Mouse (Mus musculus) brain, embryonic 18.5 days (tissue): Measurements from ENCODE around the gene Erbb2.
"Not testable (repeated sequence)": the region's sequence is repeated elsewhere in the genome, so short reads cannot be mapped to it uniquely, and the experiment has no call there.

ENCODE experiments used
- DNase-seq: peaks from one replicate; pipeline ENCODE4 v3.0.0-alpha.2; 2012; ENCODE audit warnings: low read depth, low spot score

Erbb2 gene

GRCm38 (mm10) chr11:98412273-98412796 is at the start of gene Erbb2:
Gene Erbb2, plus strand, starts transcription at chr11:98412470.
- DNase-seq: no peak

DNA sequence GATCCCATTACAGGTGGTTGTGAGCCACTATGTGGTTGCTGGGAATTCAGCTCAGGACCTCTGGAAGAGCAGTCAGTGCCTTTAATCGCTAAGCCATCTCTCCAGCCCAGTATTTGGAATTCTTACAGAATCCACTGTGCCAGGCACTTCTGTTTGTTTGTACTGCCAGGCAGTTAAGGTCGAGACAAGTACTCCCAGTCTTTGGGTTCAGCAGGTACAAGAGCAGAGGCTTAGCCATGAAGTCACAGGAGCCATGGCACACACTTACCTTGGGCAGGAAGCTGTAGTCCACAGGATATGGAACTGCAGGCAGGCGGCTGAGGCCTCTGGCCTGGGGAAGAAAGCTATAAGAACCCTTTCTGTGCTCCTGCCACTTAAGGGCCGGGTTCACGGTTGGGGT is 48.5 kb upstream of the Erbb2 start:
- DNase-seq: no peak

DNA sequence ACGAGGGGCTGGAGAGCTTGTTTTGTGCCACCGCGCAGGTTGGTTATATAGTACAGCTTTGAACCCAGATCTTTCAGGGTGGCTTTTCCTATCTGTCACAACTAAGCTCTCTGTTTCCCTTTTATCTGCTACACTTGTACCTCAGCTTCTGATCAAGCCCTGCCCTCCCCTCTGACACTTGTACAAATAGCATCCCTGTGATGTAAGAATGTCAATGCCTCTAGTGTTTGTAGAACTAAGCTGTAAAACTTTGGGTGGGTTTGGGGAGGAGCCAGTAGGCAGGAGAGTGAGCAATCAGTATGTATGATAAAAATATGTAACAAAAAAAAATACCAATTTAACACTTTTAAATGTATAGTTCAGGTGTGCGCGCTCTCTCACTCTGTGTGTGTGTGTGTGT is 47.9 kb upstream of the Erbb2 start:
- DNase-seq: no peak

DNA sequence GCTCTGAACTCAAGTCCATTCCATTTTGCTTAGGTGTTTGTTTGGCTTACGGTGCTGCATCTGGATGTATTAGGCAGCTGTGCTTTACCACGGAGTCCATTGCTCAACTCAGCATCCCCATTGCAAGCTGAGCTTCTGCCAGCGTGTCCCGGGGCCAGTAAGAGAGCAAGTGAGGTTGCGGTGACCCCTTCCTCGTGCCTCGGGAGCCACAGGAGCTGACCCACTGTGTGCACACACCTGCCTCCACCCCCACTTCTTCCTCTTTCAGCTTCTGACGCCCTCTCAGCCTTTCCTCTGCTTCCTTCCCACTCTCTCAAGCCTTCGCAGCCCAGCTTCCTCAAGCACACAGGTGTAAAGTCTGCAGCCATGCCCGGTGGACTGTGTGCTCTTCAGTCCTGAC is 46.0 kb upstream of the Erbb2 start:
- DNase-seq: no peak

GRCm38 (mm10) chr11:98367171-98367862 is 45.0 kb upstream of the Erbb2 start:
- DNase-seq: no peak

GRCm38 (mm10) chr11:98367863-98368186 is 44.4 kb upstream of the Erbb2 start:
- DNase-seq: no peak

DNA sequence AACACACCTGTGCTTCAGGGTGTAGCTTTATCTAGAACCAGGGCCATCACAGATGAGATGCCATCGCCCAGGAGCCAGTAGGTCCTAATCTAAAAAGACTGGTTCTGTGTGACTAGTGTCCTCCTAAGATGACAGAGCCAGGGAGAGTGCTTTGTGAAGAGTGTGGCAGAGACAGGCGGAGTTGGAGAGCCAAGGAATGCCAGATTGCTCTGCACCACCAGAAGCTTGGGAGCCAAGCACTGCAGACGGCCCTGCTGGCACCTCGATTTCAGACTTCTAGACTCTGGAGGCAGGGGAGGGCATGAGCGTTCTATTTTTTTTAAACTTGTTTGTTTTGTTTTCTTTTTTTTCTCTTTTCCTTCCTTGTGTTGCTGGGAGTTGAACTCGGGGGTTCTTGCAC is 42.9 kb upstream of the Erbb2 start:
- no peak for DNase-seq

DNA sequence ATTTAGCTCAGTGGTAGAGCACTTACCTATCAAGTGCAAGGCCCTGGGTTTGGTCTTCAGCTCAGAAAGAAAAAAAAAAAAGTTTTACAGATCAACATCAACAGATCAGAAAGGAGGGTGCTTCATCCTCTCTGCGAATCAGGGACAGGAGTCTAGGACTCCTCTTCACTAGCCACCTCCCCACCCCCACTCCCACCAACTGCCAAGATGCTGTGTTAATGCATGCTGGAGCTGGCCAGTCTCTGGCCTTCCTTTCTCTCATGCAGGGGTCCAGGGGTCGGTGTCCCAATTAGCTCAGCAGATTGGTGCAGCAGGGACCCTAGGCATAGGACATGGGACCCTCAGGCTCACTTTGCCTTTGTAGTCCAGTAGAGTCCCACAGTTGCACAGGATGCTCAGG is 41.7 kb upstream of the Erbb2 start:
- no peak for DNase-seq

- DNase-seq: no peak
Measured at GRCm38 (mm10) chr11:98371556-98372240, 40.6 kb upstream of the Erbb2 start.

DNA sequence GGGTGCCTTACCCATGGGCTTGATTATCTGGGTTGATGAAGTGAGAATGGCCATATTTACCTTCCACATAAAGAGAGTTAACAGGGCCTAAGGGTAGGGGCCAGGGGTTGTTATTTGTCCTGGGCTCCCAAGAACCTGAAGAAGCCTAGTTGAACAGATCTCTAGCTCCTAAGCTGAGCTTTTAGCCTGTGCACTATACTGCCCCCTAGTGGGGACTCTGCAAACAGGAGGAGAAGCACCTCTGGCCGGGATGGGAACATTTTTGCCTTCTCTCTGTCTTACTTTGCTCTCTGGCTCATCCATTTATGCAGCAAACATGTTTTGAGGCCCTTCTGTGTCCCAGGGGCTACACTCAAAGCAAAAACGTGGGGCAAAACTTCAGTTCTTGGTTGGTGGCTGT is 39.9 kb upstream of the Erbb2 start:
- DNase-seq: no peak

- DNase-seq: no peak
Measured at GRCm38 (mm10) chr11:98373244-98373643, 39.0 kb upstream of the Erbb2 start.

DNA sequence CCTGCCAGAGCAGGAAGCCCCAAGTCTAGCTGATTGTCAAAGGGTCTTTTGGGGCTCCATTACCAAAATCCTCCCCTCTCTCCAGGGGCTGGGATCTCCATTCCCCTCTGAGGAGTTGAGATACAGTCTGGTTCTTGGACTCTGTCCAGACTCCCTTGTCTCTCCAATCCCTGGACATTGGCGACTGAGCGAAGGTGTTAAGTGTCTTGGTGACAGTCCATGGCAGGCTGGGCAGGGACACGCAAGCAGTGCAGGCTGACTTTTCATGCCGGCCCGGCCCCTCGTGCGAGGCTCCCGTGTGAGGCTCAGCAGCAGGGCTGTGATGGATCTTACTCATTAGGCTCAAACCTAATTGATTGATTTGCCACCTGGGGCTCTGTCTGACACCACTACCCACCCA is 38.0 kb upstream of the Erbb2 start:
- no peak for DNase-seq

GRCm38 (mm10) chr11:98376756-98377155 is 35.5 kb upstream of the Erbb2 start:
- no peak for DNase-seq

- DNase-seq: no peak
Measured at GRCm38 (mm10) chr11:98377787-98378186, 34.5 kb upstream of the Erbb2 start.

DNA sequence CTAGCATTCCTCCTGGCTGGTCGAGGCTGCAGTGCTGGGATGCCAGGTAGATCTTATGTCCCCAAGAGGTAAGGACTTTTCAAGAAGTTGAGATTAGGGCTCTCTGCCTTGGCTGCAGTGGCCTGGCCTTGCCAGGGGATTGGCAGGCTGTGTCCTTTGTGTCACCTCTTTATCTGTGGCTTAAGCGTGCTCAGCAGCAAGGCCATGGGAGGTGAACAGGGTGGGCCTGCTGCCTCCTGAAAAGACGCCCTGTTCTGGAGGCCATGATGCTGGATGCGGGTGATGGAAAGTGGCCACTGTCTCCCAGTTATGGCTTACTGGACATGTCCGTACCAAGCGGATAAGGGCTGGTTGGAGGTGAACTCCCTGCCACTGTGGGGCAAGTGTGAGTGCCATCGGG is 32.9 kb upstream of the Erbb2 start:
- no peak for DNase-seq

DNA sequence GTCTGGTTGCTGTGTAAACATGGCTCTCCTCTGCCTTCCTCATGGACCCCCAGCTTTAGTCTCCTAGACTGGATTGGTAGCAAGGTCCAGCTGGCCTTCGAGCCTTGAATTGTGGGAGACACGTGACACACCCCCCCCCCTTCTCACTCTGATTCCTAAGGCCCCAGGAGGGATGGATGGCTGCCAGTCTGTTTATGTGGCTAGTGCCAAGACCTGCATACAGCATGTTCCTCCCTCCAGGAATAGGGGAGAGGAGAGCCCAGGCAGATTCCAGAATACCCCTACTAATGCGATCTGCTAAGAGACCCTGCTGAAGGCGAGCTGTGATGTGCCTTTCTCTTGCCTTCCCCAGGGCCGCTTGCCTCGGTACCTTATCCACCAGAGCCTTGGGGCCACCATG is 32.2 kb upstream of the Erbb2 start:
- DNase-seq: no peak

DNA sequence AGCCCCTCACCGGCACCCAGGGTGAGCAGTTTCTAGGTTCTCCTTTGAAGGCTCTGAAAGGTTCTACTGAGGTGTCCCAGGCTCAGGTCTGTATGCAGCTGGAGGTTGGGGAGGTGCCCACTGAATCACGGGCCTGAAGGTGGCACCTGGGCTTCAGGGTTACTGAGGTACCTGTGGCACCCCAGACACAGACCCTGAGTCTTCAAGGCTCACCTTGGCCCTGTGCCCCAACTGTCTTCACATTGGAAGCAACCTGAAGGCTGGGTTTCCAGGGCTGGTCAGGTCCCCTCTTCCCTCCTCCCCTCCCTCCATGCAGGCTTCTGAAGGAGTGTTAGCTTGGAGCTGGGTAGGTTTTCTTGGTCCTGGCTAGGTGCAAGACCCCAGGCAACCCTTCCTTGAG is 30.6 kb upstream of the Erbb2 start:
- DNase-seq: no peak

GRCm38 (mm10) chr11:98382405-98382804 is 29.9 kb upstream of the Erbb2 start:
- DNase-seq: not testable (repeated sequence)

GRCm38 (mm10) chr11:98383261-98384030 is 28.8 kb upstream of the Erbb2 start, which contains the start of gene Tcap:
Gene Tcap, plus strand, starts transcription at chr11:98383811.
- no peak for DNase-seq

DNA sequence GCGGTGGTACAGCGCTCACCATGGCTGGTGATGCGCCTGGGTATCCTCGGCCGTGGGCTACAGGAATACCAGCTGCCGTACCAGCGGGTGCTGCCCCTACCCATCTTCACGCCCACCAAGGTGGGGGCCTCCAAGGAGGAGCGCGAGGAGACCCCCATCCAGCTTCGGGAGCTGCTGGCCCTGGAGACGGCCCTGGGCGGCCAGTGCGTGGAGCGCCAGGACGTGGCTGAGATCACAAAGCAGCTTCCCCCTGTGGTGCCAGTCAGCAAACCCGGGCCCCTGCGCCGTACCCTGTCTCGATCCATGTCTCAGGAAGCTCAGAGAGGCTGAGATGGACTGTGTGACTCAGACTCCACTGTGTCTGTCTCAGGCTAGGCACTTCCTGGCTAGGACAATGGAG is 28.1 kb upstream of the Erbb2 start:
- DNase-seq: no peak

DNA sequence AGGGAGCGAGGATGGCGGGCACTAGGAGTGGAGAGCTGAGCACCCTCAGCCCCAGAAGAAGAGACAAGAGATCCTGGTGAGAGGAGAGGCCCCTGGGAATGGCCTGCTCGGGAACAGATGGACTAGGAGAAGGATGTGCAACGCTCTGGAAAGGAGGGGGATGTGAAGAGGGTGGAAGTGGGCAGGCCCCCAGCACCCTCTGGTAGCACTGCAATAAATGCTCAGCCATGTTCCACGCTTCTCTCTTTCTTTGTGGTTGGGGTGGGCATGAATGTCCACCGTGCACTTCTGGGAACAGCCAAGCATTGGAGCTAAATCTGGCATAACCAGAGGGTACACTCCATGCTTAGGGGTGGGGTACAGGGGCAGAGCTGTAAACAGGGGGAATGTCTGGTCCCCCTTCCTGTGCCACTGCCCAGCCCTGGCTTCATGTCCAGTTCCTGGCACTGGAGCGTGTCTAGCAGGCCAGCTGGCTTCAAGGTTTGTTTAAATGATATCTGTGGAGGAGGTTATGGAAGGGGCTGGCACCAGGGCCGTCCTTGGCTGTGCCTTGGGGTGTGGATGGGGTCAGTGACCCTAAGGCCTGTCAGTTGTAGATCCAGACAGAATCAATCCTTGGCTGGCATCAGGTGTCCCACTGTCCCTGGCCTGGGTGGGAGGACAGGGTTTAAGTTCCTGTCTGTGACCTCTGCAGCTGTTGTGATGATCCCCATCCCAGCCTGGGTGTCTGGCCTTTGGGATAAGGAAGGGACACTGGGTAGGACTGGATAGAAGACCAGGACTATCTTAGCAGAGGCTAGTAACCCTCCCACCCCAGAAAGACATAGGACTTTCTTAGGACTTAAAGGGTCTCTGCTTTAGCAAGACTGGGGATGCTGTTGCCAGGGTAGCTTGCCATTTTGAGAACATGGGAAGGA is 27.3 kb upstream of the Erbb2 start:
- DNase-seq: no peak
